Mouse (Mus musculus) adrenal gland, postnatal 25 days (tissue): ENCODE data around the gene Lcn3. TPM values are rescaled to one million over a fixed set of nuclear protein-coding genes. Genes with fewer than 3 reads are reported as not detected.

ENCODE experiments used
- total RNA-seq: library from RNA; stranded (reverse); gene quantifications from 2 replicates; pipeline ENCODE4 v1.2.3, GENCODE M21; 2021

The Lcn3 gene
- total RNA-seq, 1 experiment from 2014 or later, result not detected

Other genes starting within 250 kb of the Lcn3 start
- gene Traf2, start 218.6 kb upstream of the Lcn3 start, total RNA-seq, result 29.2 and 30.2 TPM in 2 replicates
- gene Edf1, start 207.7 kb upstream of the Lcn3 start, total RNA-seq, result 270 and 317 TPM in 2 replicates
- 4.6 and 17.3 TPM in 2 replicates for gene Mamdc4, start 190.7 kb upstream of the Lcn3 start, total RNA-seq
- gene Phpt1, start 190.3 kb upstream of the Lcn3 start, total RNA-seq, result 42.8 and 60.5 TPM in 2 replicates
- gene Ajm1, start 183.8 kb upstream of the Lcn3 start, total RNA-seq, result 1.6 and 2.6 TPM in 2 replicates
- gene Rabl6, start 157.0 kb upstream of the Lcn3 start, total RNA-seq, result 108 and 118 TPM in 2 replicates
- not detected in 2 replicates for gene Ccdc183, start 147.9 kb upstream of the Lcn3 start, total RNA-seq
- 28.8 and 36.9 TPM in 2 replicates for gene Tmem141, start 143.6 kb upstream of the Lcn3 start, total RNA-seq
- gene Fcna, start 137.5 kb upstream of the Lcn3 start, total RNA-seq, result 2.6 and 2.7 TPM in 2 replicates
- not detected in 2 replicates for gene Lcn8, start 112.4 kb upstream of the Lcn3 start, total RNA-seq
- not detected in 2 replicates for gene Lcn5, start 107.6 kb upstream of the Lcn3 start, total RNA-seq
- gene Lcn6, start 88.8 kb upstream of the Lcn3 start, total RNA-seq, result not detected in 2 replicates
- not detected in 2 replicates for gene Lcn10, start 82.8 kb upstream of the Lcn3 start, total RNA-seq
- gene Obp2a, start 65.5 kb upstream of the Lcn3 start, total RNA-seq, result 0.61 TPM in 1 of 2 replicates, not detected in the other
- gene Bmyc, start 58.8 kb upstream of the Lcn3 start, total RNA-seq, result 45.0 and 47.9 TPM in 2 replicates
- not detected in 2 replicates for gene Obp2b, start 28.6 kb upstream of the Lcn3 start, total RNA-seq
- not detected in 2 replicates for gene Lcn11, start 11.4 kb downstream of the Lcn3 start, total RNA-seq
- not detected in 2 replicates for gene Gm13539, start 16.7 kb downstream of the Lcn3 start, total RNA-seq
- gene Glt6d1, start 50.3 kb downstream of the Lcn3 start, total RNA-seq, result not detected in 2 replicates
- not detected in 2 replicates for gene Lcn9, start 57.6 kb downstream of the Lcn3 start, total RNA-seq
- not detected in 2 replicates for gene Sohlh1, start 81.7 kb downstream of the Lcn3 start, total RNA-seq
- gene Kcnt1, start 98.2 kb downstream of the Lcn3 start, total RNA-seq, result 2.7 and 5.2 TPM in 2 replicates
- gene Camsap1, start 217.7 kb downstream of the Lcn3 start, total RNA-seq, result 30.2 and 37.1 TPM in 2 replicates